Mouse (Mus musculus): ENCODE data around the gene Nol7.

DNA sequence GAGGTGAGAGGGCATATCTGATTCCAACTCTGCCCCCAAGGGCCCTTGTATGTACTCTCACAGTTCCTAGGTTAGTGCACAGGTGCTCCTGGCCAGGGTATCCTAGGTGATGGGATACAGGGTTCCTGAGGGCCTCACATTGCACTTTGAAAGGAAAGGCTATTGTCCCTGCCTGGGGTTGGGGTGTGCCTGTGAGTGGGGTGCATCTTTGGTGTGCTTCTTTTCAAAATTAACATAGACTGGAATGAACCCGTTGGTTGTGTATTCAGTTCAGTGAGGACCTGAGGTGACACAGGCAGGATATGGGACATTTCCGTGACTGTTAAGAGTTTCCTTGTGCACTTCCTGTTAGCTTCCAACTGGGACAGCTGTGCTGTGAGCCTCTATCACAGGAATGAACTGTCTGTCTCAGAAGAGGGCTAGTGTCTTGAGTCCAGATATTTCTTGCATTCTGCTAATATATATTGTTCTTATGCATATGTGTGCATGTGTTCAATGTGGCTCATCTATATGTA, 23.2 kb upstream of the Nol7 start:
- TF ChIP-seq CTCF (IDR thresholded peaks at IDR 0.05; ENCODE audit: extremely low read depth, insufficient read depth, low read length) (no peak), POLR2A (IDR thresholded peaks at IDR 0.05; ENCODE audit: extremely low read depth, insufficient read depth, low read length) (no peak)
